Mouse (Mus musculus): ENCODE measurements around the gene Cpox.
A peak's percentile ranks its signal among the peaks of the same experiment; 100 is the strongest.
"Not testable (repeated sequence)": the region's sequence is repeated elsewhere in the genome, so short reads cannot be mapped to it uniquely, and the experiment has no call there.

Cpox gene

DNA sequence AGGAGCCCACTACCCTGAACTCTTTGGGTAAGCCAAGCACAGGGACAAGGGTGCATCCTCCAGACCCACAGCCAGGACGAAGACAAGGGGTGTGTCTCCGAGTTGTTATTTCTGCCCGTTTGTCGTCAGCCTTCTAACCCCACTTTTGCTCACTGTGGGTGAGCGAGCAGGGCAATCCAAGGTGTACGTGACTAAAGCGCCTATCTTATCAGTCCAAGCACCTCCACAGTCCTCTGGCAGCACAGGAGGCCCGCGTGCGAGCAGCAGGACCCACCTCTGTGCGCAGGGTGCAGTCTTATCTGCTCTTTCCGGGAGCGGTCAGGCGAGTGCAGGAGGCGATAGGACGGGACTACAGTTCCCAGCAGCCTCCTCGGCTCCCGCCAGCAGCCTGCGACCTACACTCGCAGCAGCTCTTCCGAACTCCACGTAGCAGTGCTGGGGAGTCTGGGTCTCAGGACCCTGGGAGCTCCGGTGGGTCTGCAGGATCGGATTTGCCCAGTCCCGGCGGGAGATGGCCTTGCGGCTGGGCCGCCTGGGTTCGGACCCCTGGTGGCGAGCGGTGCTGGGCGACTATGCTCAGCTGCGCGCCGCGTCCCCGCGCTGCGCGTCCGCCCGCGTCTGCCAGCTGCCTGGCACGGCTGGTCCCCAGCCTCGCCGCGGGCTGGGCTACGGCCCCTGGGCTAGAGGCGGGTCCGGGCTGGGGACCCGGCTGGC, at the start of gene Cpox:
Gene Cpox (plus strand): TSS at position 376 of the 714 bp plus-strand sequence.
- DNase-seq (ENCODE audit: low read depth, low spot score): peak; percentile 92

DNA sequence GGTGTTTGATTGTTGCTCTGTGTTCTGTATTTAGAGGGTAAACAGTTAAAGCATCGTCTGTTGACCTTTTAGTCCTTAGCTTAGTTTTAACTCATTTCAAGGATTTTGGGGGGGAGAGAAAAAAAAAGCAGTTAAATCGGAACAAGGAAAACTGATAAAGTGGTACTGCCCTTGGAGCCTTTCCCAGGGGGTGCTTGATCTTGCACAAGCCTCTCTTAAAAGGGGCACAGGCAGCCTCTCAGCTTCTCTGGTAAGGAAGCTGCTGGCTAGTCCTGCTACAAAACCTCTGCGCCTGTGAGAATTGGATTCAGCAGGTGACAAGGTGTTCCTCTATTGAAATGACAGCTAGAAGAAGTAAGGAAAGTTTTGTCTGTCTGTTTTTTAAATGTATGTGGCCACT, 47.7 kb upstream of the Cpox start:
- no peak for DNase-seq (ENCODE audit: low read depth, low spot score)

DNA sequence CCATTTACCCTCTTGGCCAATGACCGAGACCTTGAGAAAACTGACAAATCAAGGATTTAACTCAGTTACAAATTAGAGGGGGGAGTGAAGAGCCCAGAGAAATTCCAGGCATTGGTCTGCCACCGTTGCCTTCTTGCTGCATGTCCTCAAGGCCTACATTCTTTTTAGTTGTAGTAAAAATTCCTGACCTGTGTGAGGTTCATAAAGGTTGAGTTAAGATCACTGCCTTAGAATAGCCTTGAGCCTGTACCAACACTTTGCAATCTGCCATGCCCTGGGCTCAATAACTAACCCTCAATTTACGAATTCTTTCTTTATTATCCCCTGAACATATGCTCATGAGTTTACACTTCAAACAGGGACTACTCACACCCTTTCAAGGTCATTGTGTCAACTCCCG, 47.0 kb upstream of the Cpox start:
- no peak for DNase-seq (ENCODE audit: low read depth, low spot score)

DNA sequence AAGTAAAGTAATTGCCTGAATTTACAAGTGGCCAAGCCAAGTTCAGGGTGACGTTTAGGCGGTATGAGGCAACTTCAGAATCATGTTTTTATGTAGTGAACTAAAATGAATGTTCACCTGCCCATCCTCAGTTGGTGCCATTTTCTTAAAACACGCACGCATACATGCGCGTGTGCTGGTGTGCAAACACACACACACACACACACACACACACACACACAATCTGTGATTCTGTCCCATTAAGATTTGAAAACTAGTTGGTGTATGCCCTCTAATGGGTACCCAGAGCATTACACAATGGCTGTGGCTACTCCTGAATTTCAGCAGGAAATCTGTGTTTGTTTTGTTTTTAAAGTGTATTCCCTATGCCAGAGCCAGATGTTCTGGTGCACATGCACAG, 46.1 kb upstream of the Cpox start:
- DNase-seq (ENCODE audit: low read depth, low spot score): no peak

DNA sequence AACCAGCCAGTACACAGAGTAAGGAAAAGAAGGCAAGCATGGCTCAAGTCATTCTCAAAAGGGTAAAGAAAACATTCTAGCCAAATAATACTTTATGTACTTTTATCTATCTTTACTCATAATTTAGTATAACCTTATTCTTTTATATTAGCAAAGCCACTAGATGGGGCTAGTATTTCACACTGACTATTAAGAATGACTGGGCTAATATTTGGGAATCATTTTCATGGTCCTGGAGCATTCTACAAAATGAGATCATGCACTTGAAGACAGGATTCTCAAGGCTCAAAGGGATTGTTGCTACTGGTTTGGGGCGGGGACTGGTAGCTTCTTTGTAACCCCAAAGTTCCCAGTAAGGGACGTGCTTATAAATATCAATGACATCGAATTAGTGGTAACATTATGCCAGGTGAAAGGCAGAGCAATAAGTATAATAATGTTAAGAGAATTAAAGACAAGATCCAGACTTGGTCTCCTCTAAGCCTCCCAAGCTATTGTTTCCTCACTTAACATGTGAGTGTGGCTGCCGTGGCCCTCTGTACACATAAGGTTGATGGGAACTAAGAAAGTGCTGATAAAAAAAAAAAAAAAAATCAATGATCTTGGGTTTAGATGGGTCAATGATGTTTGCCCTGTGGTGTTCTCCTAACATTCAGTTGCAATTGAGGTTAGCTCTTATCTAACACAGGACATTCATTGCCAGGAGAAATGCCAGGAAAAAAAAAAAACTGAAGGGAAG, 42.3 kb upstream of the Cpox start:
- DNase-seq (ENCODE audit: low read depth, low spot score): no peak

DNA sequence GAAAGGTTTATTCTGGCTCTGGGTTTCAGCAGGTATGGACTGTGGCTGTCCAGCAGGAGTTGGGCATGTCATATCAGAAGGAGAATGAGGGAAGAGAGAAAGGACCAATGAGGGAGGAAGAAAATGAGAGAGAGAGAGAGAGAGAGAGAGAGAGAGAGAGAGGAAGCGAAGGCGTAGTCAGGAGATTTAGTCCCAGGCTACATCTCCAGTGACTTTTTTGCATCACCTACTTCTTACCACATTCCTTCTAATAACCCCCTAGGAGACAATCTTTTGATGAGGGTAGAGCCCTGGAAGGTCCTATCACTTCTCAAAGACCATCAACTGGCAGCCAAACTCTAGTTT, 41.8 kb upstream of the Cpox start:
- DNase-seq (ENCODE audit: low read depth, low spot score): no peak

DNA sequence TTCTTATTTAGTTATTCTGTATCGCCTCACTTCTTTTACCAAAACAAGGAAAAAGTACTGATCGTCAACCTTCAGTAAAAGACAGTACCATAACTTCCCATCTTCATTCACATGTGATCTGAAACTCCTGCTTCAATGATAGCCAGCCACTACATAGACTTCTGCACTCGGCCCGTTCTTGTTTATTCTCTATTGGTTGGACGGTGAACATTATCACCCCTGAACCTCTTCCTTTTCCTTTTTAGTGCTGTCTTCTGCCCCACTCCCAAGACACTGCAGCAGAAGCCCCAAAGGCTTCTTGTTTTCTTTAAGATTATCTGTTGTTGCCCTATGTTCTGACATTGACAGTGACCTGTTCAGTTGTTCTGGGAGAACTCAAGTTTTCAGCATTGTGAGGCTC, 41.1 kb upstream of the Cpox start:
- DNase-seq (ENCODE audit: low read depth, low spot score): no peak

DNA sequence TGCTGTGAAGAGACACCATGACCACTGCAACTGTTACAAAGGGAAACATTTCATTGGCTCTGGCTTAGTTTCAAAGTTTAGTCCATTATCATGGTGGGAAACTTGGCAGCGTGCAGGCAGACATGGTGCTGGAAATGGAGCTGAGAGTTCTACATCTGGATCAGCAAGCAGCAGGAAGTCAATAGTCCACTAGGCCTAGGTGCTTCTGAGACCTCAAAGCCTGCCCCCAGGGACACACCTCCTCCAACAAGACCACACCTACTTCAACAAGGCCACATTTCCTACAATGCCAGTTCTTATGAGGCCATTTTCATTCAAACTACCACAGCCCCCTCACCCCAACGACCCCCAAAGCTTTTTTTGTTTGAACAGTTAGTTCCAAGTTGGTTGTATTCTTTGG, 40.4 kb upstream of the Cpox start:
- no peak for DNase-seq (ENCODE audit: low read depth, low spot score)

DNA sequence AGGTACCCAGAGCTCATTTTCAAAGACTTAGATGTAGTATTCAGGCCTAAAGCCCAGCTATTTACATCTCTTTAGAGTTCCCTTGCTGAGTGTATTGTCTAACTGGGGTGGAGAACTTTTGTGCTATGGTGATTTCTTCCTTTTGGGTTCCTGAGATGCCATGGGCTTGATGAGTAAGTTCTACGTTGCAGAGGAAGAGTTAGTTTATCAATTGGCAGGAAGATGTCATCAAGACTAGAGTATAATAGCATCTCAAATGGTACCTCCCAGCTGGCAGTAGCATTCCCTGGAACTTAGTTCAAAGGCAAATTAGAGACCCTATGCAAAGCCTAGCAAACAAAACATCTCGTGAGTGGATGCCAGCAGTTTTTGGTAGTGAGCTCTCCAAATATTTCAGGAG, 34.2 kb upstream of the Cpox start:
- peak; percentile 54 for DNase-seq (ENCODE audit: low read depth, low spot score)

DNA sequence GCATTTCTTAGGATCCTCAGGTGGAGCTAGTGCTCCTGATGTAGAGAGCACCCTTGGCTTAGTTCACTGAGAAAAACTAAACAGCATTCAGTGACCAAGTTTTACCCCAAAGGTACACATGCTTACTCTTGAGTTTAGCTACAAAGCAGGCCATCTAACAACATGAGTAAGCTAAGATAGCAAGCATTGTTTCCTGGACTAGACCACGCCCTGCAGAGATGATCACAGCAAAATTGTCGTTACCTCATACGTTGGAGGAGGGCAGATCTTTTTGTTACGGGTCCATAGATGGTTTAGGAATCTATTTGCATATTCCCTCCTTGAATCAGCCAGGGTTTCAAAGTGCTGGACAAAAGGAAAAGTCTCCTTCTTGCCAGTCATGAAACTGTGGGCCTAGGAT, 32.6 kb upstream of the Cpox start:
- no peak for DNase-seq (ENCODE audit: low read depth, low spot score)

DNA sequence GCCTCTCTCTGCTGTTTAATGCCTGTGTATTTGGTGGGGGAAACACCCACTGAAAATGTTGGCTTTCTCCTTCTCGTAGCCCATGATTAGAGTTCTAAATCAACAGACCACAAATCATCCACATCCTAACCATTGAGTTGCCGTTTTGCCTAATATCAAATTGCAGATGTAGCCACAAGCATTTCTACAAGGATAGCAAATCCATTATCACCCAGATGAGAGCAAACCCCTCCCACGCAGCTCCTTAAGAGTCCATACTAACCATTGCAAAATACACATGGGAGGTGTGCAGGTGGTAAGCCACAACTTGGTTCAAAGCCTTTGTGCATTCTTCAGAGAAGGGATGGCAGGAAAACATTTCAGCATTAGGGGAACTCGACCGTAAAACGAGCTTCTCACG, 32.1 kb upstream of the Cpox start:
- DNase-seq (ENCODE audit: low read depth, low spot score): no peak

DNA sequence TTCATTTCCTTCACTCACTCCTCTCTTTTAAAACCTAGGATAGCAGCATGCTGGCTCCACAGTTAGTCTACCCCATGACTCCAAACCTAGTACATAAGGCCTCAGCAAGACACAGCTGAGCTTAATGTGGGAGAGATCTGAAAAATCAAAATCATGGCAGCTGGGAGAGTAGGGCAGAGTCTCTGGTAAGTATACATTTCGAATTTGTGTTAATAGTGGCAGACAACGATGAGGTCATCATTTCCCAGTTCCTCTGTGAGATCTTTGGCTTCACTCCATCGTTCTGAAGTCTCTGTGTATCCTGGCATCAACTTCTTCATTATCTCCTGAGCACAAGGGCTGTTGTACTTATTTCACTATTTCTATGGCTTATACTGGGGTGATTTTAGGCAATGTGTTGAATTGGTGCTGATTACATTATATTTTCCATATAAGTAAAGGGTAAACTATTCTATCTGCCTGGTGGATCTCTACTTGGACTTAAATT, 31.4 kb upstream of the Cpox start, which contains the start of gene E330017A01Rik:
Gene E330017A01Rik (minus strand): TSS at position 51 of the 487 bp plus-strand sequence.
- no peak for DNase-seq (ENCODE audit: low read depth, low spot score)

DNA sequence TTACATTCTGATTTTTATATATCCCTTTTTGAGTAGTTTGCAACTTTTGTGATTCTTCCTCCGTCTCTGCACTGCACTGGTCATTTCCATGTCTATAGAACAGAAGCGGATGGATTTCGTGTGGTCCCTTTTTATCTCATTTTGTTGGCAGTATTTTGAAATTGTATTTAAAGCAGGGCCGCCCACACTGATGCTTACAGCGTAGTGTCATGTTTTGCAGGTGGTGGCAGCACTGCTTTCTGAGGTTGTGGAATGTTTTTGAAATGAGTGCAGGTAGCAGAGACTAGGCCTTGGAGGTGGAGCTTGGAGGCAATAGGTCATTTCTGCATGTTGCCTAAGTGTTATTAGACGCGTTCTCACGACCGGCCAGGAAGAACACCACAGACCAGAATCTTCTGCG, 20.1 kb upstream of the Cpox start:
- no peak for DNase-seq (ENCODE audit: low read depth, low spot score)

DNA sequence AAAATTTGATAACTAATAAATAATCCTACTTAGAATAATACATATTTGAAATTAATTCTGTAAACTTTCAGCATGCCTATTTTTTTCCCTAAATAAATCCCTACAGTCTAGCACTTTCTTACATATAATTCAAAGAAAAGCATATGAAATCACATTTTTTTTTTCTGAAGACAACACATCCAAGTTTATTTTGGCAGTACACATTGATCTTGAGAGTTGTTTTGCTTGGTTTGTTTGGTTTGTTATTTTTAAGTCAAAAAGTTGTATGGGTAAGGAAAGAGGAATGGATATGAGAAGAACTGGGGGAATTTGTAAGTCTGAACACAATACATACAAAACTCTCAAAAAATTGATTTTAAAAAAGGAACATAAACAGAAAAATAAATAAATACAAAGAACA, 14.3 kb upstream of the Cpox start:
- no peak for DNase-seq (ENCODE audit: low read depth, low spot score)

DNA sequence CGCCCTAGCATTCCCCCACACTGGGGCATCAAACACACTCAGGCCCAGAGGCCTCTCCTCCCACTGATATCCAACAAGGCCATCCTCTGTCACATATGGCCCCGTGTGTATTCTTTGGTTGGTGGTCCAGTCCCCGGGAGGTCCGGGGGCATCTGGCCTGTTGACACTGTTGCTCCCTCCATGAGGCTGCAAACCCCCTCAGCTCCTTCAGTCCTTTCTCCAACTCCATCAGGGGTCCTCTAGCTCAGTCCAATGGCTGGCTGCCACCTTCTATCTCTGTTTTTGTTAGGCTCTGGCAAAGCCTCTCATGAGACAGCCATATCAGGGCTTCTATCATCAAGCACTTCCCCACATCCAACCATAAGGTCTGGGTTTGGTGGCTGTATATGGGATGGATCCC, 13.6 kb upstream of the Cpox start:
- no peak for DNase-seq (ENCODE audit: low read depth, low spot score)

DNA sequence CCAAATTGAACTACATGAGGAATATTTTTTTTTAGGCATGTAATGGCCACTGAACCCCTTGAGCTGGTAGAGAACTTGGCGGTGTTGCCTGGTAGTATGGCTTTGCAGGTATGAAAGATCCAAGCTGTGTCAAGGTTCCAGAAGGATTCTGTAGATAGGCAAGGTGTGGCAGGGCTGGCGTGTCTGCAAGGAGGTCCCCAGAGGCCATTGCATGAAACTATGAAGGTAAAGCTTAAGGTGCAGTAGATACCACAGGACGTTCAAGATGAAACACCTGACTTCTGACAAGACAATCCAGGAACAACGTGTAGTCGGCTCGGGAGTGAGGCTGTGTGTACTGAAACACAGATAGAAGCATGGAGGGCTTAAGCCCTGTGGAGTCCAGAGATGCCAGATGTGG, 11.4 kb upstream of the Cpox start:
- no peak for DNase-seq (ENCODE audit: low read depth, low spot score)

DNA sequence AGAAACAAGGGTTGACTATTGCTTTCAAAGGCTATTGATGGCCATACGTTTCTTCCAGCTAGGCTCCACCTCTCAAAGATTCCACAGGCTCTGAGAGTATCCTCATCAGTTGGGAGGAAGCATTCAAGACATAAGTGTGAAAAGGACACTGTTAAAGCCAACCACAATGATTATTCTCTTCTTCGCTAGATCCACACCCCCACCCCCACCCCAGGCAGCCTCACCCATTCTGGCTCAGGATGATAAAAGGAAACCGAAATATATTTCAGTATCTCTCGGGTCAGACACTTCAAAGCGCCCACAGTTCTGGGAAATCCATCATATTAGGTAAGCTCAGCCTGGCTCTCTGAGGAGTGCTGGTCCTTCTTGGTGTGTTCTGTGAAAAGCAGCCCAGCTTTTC, 8.3 kb upstream of the Cpox start:
- no peak for DNase-seq (ENCODE audit: low read depth, low spot score)

DNA sequence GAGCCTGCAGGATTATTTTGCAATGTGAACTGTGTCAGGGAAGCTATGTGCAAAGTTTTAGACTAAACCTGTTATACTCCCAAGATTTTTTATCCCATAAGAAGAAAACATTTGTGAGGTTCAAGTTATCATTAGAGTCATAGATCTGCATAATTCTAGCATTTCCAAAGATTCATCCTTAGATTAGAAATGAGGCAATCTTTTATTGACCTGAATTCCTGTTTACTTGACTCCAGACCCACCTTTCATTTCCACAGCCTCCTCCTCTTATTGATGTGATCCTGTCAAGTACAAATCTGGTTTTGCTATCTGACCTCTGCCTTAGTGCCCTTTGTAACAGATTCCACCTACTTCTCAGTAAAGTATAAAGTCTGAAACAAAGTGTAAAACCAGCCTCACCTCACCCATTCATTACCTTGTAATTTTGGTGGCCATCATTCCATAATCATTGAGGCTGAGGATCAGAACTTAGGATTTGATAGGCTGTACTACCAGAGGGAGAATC, 7.8 kb upstream of the Cpox start:
- no peak for DNase-seq (ENCODE audit: low read depth, low spot score)

DNA sequence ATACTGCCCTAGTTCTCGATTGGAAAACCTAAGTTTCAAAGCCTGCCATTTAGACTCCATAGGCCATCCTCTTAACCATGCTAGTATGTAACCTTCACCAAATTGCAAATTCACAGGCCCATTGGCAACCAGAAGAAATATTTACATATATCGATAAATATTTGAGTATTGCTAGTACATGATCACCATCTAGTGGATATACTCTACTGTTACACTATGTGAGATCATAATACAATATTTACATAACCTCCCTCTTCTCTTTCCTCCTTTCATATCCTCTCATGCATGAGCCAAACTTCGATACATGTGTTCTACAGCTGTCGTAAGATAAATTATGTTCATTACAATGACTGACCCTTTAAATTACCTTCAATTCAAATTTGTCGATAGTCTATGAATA, 7.1 kb upstream of the Cpox start:
- no peak for DNase-seq (ENCODE audit: low read depth, low spot score)

DNA sequence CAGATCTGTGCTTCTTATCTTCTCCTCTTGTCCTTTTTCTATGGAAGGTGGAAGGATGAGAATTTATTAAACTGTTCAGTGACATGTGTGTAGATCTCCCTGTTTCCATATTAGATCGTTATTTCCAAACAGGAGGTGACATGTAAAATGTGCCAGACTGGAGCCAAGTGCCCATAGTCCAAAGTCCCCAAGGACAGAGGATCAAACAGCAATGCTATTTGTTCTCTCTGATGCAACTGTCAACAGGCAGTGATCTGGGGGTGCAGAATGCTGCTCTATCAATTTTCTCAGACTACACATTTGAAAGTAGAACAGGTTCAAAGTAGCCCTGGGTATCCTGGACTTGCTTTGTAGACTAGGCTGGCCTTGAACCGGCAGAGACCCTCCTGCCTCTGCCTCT, 6.3 kb upstream of the Cpox start:
- no peak for DNase-seq (ENCODE audit: low read depth, low spot score)

DNA sequence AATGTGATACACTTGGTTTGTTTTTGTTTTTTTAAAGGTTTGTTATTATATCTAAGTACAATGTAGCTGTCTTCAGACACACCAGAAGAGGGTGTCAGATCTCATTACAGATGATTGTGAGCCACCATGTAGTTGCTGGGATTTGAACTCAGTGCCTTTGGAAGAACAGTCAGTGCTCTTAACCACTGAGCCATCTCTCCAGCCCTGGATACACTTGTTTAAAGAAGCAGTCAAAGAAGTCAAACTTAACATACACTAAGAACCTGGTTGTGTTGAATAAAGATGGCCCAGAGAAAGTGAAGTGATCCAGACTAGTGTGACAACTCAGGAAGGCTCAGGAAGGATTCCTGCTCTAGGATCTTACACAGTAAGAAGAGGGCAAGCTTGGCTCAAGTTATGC, 5.0 kb upstream of the Cpox start:
- not testable (repeated sequence) for DNase-seq (ENCODE audit: low read depth, low spot score)

DNA sequence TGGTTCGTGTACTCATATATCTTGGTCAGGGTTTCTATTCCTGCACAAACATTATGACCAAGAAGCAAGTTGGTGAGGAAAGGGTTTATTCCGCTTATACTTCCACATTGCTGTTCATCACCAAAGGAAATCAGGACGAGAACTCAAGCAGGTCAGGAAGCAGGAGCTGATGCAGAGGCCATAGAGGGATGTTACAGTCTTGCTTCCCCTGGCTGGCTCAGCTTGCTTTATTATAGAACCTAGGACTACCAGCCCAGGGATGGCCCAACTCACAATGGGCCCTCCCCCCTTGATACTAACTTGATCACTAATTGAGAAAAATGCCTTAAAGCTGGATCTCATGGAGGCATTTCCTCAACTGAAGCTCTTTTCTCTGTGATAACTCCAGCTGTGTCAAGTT, 3.4 kb upstream of the Cpox start:
- DNase-seq (ENCODE audit: low read depth, low spot score): not testable (repeated sequence)

DNA sequence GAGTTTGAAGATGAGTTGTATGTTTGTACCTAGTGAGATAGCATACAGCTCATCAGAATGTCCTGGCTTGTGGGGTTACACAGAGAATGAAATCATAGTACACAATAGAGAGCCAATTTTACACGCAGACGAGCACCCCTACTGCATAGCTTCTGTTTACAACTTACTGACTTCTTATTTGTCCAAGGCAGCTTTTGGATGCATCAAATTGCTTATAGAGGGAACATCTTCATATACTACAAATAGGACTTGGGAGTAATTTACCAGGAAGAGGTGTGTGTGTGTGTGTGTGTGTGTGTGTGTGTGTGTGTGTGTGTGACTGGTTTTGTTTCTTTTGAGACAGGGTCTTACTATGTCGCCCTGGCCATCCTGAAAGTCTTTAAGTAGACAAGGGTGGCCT, 1.5 kb upstream of the Cpox start:
- DNase-seq (ENCODE audit: low read depth, low spot score): no peak

All from R1 (cell line).